17 mouse cellular contexts compared by ENCODE assay signal in genomic region chr10:119015311-119016055, GRCm38 (mm10).
DNase-seq lines count a peak whose midpoint lies in the region; ATAC-seq and TF ChIP-seq lines count a peak whose summit lies in the region.
"Had no signal": no experiment of that assay in that cellular context is flagged by ENCODE, and none has a peak within 500 bp of the region (broad histone marks: within the 10 kb centered on the region; RNA-seq: fewer than 3 reads in every experiment).

No protein-coding gene starts in this region.

- WGBS in lung, embryonic 14.5 days = 60% methylated on average over 16 of the region's 16 CpGs
- 41% methylated on average over 16 of the region's 16 CpGs for WGBS in embryonic facial prominence, embryonic 13.5 days

- H3K27me3 ChIP-seq in lung, embryonic 14.5 days (ENCODE audit: insufficient read depth, low read length) = no peaks in the 10 kb centered on the region
- no peaks in the 10 kb centered on the region for H3K27me3 ChIP-seq in embryonic facial prominence, embryonic 13.5 days
- H3K27me3 ChIP-seq: limb, embryonic 15.5 days; liver, embryonic 15.5 days; midbrain, embryonic 12.5 days; neural tube, embryonic 15.5 days; stomach, embryonic 15.5 days had no signal

- H3K36me3 ChIP-seq in lung, embryonic 14.5 days (ENCODE audit: insufficient read depth) = no peaks in the 10 kb centered on the region
- H3K36me3 ChIP-seq in embryonic facial prominence, embryonic 13.5 days = no peaks in the 10 kb centered on the region
- H3K36me3 ChIP-seq: limb, embryonic 15.5 days; liver, embryonic 15.5 days; midbrain, embryonic 12.5 days; neural tube, embryonic 15.5 days; stomach, embryonic 15.5 days had no signal

- DNase-seq in gastrocnemius, adult 18-20 months (ENCODE audit: low spot score) = peak; percentile 57
- no peak for DNase-seq in gastrocnemius, adult 8-10 months (ENCODE audit: low spot score in 2 of 2)
- peak; percentile 37 for DNase-seq in lung, embryonic 14.5 days
- DNase-seq in lung, postnatal 36 days = no peak
- peak; percentile 72 for DNase-seq in skeletal muscle tissue, adult 2 months (ENCODE audit: low read depth, low spot score)
- no peak for DNase-seq in ovary, postnatal 36 days (ENCODE audit: low spot score)
- DNase-seq: adrenal gland, adult 2 months; kidney, adult 9 months; right cerebral cortex, postnatal 25 days; thymus, adult 2 months had no signal

- TF ChIP-seq CTCF in lung, embryonic 14.5 days (IDR thresholded peaks at IDR 0.05; ENCODE audit: low read depth) = no peak

- H3K9me3 ChIP-seq in lung, embryonic 14.5 days (ENCODE audit: low read depth, low read length) = no peaks in the 10 kb centered on the region
- H3K9me3 ChIP-seq in embryonic facial prominence, embryonic 13.5 days = no peaks in the 10 kb centered on the region
- H3K9me3 ChIP-seq: limb, embryonic 15.5 days; liver, embryonic 15.5 days; midbrain, embryonic 12.5 days; neural tube, embryonic 15.5 days; stomach, embryonic 15.5 days had no signal

- 0 out of 2 replicates have a peak, but pooled peaks cover 3% of the 10 kb centered on the region for H3K4me1 ChIP-seq in lung, embryonic 14.5 days (ENCODE audit: insufficient read depth)
- peaks cover 31% of the 10 kb centered on the region for H3K4me1 ChIP-seq in embryonic facial prominence, embryonic 13.5 days
- H3K4me1 ChIP-seq: midbrain, embryonic 12.5 days; neural tube, embryonic 15.5 days had no signal

- H3K27ac ChIP-seq in lung, embryonic 14.5 days (ENCODE audit: low read depth) = no peak overlapping the region
- peak overlapping the region; percentile 48; the same call in 1 of the 2 replicates for H3K27ac ChIP-seq in embryonic facial prominence, embryonic 13.5 days
- H3K27ac ChIP-seq: limb, embryonic 15.5 days; liver, embryonic 15.5 days; midbrain, embryonic 12.5 days; neural tube, embryonic 15.5 days; stomach, embryonic 15.5 days had no signal

- no peak overlapping the region for H3K9ac ChIP-seq in lung, embryonic 14.5 days
- no peak overlapping the region for H3K9ac ChIP-seq in embryonic facial prominence, embryonic 13.5 days
- H3K9ac ChIP-seq: limb, embryonic 15.5 days; liver, embryonic 15.5 days; midbrain, embryonic 12.5 days; neural tube, embryonic 15.5 days; stomach, embryonic 15.5 days had no signal

- no peak overlapping the region for H3K4me3 ChIP-seq in lung, embryonic 14.5 days (ENCODE audit: low read depth, low read length)
- H3K4me3 ChIP-seq in embryonic facial prominence, embryonic 13.5 days = no peak overlapping the region
- H3K4me3 ChIP-seq: limb, embryonic 15.5 days; liver, embryonic 15.5 days; midbrain, embryonic 12.5 days; neural tube, embryonic 15.5 days; stomach, embryonic 15.5 days had no signal

- ATAC-seq in lung, embryonic 14.5 days (ENCODE audit: insufficient read depth) = no peak
- no peak for ATAC-seq in embryonic facial prominence, embryonic 13.5 days (ENCODE audit: insufficient number of reproducible peaks, insufficient read depth, low FRiP score, low TSS enrichment, low read depth)
- ATAC-seq: inflammation-experienced regulatory T-cells, adult 6 months had no signal

- no peak overlapping the region for H3K4me2 ChIP-seq in lung, embryonic 14.5 days
- peak overlapping the region; percentile 15; the same call in 1 of the 2 replicates for H3K4me2 ChIP-seq in embryonic facial prominence, embryonic 13.5 days
- H3K4me2 ChIP-seq: limb, embryonic 15.5 days; liver, embryonic 15.5 days; midbrain, embryonic 12.5 days; neural tube, embryonic 15.5 days; stomach, embryonic 15.5 days had no signal

Comparison
In these comparisons a context has a peak if more than half of its experiments do, and no peak if none do; other contexts are left out.
1. DNase-seq: peak in gastrocnemius, adult 18-20 months (single experiment), lung, embryonic 14.5 days (single experiment) and skeletal muscle tissue, adult 2 months (single experiment); none in gastrocnemius, adult 8-10 months (0 of 2), lung, postnatal 36 days (single experiment) and ovary, postnatal 36 days (single experiment).